Mouse (Mus musculus) spleen, adult 2 months (tissue): Measurements from ENCODE around the gene Cdk5rap1.
"Not testable (repeated sequence)": the region's sequence is repeated elsewhere in the genome, so short reads cannot be mapped to it uniquely, and the experiment has no call there.

Experiments
- CTCF ChIP-seq: fragments of 200-500 bp; IDR thresholded peaks from 2 replicates; pipeline ENCODE4 v1.5.1; 2011; ENCODE audit warnings: mild to moderate bottlenecking, inconsistent platforms; ENCODE audit not compliant: insufficient read depth, insufficient read length, insufficient replicate concordance; ENCODE audit errors: extremely low read depth
- POLR2A ChIP-seq: fragments of 200-500 bp; IDR thresholded peaks from 2 replicates; pipeline ENCODE4 v1.6.1; 2011; ENCODE audit warnings: low read depth, low read length, inconsistent platforms

- not testable (repeated sequence) for TF ChIP-seq POLR2A, CTCF
These were observed 80.9 kb downstream of the Cdk5rap1 start for GRCm38 (mm10) chr2:154291866-154292265.
